Mouse (Mus musculus) left cerebral cortex, adult 8-10 months (tissue): ENCODE measurements at regions not wholly inside any gene's neighbourhood (a gene's known extent, or its start where the extent isn't known, plus 50 kb on each side); places are given as distances from the start of the nearest gene placed in this dataset.

Source experiments
- DNase-seq, 2 experiments: peaks; one replicate each; pipeline ENCODE4 v3.0.0; 2022; ENCODE audit warnings: low spot score in 2 of 2

DNA sequence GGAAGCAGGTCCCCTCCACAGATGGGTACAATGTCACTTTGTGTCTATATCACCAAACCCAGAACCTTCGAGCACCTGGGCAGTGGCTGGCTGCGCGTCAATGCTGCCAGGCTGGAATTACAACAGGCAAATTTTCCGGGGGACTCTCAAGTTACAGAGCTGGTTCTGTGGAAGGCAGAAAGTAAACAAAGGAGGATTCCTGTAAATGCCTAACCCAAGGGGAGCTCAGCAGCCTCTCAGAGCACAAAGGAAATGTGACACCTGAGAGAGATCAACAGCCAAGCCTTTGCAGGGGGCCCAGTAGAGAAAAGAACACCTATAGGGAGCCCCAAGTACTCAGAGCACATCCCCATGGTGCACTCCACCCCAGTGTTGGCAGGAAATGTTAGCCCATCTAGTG, 70.7 kb downstream of the Setd4 start:
- no peak for DNase-seq

DNA sequence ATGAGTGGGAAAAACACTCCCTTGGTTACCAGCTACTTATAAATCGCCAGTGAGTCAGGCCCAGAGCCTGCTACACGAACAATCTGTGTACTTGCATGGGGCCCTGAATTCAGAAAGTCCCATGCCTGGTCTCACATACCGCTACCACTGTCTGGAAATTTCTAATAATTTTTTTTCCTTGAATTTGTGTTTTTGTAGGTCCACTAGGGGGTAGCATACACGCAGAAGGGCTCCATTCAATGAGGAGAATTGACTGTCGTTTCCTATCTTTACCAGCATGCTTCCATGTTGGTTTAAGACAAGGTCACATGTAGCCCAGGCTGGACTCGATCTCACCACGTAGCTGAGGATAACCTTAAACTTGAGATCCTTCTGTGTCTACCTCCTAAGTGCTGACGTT, 71.9 kb downstream of the Setd4 start:
- DNase-seq = no peak

DNA sequence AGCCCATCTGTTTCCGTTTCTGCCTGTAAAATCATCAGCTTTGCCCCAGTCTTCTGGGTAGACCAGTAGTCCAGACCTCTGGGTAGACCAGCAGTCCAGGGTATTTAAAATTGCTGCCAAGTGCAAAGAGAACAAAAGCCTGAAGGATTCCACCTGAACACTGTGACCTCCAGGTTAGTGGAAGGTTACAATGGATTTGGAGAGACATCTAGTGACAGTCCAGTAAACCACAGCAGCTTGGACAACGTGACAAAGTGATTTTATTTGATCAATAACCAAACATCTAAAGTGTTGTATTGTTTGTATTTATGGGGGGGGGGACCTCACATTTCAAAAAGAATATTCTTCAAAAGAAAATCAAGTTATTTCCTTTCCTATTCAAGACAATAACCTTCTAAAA, 81.4 kb downstream of the Setd4 start:
- no peak for DNase-seq

DNA sequence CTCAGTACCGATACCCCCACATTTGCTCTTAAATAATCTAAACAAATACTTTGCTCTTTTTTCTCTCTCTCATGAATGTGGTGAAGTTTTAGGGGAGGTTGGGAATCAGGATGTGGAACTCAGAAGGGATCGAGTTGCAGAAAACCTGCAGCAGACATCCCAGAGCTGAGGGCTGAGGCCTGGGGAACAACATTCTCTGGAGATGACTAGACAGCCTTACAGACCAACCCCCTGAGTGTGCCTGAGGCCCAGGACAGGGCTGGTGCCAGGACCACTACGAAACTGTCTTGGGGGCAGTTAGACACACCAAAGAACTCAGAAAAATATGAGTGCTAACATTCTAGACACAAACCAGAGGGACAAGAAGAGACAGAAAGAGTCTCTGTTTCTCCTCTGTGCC, 83.4 kb downstream of the Setd4 start:
- DNase-seq = no peak

DNA sequence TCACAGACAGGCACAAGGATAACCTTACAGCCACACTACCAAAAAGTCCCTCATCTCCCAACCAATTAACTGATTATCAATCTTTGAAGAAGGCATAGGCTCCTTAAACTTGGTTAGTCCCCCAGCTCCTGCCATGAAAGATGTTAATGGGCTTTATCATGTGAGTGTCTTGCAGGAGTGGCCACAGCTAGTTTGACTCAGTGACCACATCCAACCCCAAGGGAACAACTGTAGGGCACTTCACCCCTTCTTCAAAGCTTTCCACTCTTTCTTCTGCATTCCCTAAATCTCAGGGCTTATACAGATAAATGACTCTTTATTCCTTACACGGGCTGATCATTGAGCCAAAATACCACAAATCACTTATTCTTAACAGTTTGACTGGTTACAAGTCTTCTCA, 85.2 kb downstream of the Setd4 start:
- DNase-seq = no peak

DNA sequence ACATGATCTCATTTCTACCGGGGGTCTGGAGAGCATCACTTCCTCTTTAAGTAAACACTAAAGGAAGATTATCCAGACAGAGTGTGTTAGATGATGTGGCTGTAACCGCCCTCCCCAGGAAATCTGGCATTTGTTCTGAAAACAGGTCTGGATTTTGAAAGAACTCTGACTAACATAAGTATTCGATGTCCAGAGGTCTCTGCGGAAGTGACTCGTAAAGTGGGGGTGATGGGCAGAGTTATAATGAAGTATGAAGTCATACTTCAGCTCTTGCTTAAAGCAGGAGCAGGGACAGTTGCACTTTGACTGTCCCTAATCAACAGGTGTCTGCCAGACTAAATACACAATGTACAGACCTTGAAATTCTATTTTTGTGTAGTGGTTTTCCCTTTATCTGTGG, 87.1 kb downstream of the Setd4 start:
- no peak for DNase-seq

DNA sequence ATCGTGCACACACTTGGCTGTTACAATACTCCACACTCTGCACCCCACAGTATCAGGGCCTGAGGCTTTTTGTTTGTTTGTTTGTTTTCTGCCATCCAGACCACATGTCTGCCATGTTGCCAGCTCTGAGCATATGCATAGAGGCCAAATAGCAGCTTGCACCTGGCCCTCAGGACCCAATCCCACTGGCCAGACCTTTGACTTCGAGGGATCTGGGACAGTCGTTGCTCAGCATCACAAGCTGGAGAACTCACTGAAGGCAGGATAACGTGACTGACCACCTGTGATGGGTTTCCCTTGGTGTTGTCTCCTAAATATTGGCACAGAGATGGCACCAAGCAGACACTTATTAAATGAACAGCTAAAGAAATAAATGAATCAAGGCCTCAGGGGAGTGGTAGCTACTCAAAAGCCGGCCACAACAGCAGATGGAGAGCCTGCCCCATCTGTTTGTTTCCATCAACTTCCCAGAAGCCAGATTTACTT, 88.4 kb downstream of the Setd4 start:
- DNase-seq = peak in 1 of 2 experiments; percentile 9

DNA sequence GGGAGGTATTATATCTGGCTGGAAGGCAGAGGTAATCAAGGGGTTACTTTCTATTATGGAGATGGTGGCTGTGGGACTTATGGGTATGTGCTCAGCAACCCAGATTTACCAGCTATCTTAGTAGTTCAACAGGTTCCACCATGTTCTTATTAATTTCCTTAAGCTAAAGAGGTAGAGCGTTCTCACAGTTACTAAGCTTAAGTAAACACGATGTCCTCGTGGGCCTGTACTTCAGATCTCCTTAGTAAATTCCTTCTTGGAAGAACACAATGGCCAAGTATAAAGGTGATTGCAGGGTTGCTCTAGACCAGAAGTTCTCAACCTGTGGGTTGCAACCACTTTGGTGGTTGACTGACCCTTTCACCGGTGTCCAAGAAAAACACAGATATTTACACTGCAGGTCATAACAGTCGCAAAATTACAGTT, 90.2 kb downstream of the Setd4 start:
- DNase-seq = no peak

DNA sequence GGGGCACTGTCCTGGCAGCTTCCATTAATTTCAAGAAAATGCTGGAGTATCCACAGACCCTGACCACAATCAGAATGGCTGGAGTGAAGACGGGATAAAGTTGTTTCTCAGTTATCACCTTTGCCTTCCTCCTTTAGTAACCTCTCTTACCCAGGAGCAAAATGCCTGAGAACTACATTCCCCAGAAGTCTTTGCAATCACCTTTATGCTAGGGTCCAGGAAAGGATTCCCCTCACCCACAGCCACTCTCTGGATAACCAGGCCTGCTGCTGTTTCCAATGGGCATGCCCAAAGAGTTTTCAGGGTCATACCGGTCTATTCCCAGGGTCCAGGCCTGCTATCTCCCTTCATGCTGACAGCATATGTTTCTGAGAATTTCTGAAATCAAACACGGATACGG, 91.9 kb downstream of the Setd4 start:
- no peak for DNase-seq

DNA sequence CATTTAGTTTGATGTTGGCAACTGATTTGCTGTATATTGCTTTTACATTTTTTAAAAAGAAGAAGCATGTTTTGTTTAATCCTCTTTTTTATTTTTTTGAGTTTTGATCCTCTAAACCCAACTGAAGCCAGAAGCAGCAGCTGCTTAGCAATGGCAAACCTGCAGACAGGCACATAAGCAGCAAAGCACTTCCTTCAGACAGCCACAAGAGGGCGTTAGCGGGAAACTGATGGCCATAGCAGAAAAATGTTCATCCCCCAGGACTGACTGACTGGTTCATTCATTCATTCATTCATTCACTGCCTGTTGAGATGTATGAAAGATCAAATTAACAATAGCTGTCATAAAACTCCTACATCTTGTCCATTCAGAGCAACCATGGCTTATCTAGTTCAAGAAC, 92.3 kb downstream of the Setd4 start:
- no peak for DNase-seq

DNA sequence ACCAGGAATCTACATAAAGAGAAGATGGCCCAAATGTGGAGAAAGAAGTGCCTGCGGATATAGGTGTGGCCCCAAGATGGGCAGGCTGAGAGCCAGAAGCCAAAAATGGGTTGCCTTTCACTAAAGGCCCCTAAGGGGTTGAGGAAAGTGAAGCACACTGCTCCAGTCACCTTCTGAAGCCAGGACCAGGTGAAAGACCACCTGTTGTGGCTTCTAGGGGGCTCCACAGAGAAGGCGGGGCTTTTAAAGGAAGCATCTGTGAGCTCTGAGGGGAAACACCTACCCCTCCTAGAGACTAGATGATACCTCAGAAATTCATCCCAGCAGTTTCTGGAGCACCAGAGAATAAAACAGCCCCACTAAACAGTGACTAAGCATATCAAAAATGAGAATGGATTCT, 105.1 kb downstream of the Setd4 start:
- no peak for DNase-seq

DNA sequence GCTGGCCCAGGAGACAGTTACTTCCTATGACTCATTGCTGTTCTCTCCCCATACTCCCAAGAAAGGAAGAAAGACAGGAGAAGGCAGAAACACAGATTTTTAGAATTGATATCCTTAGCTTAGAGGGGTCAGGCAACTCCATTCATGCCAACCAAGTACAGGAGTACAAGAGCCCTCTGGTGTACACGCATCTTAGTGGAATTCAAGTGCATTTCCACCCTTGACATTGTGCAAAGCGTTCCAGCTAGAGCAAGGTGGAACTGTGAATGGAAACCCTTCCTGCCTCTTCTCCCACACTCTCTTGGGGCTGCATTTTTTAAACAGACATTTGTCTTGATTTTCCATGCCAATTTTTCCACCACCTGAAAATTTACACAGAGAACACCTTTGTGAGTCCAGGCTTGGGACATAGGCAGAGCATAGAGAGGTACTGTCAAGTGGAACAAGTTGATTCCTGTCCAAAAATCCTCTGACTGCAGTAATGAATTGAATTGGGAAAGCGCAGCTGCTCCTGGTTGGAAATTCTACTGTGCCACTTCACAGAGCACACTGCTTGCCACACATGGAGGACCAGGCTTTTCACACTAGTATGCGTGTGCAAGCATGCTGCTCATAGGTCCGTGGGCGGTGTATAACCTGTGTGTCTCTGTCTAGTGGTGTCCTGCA, 110.4 kb downstream of the Setd4 start:
- no peak for DNase-seq

DNA sequence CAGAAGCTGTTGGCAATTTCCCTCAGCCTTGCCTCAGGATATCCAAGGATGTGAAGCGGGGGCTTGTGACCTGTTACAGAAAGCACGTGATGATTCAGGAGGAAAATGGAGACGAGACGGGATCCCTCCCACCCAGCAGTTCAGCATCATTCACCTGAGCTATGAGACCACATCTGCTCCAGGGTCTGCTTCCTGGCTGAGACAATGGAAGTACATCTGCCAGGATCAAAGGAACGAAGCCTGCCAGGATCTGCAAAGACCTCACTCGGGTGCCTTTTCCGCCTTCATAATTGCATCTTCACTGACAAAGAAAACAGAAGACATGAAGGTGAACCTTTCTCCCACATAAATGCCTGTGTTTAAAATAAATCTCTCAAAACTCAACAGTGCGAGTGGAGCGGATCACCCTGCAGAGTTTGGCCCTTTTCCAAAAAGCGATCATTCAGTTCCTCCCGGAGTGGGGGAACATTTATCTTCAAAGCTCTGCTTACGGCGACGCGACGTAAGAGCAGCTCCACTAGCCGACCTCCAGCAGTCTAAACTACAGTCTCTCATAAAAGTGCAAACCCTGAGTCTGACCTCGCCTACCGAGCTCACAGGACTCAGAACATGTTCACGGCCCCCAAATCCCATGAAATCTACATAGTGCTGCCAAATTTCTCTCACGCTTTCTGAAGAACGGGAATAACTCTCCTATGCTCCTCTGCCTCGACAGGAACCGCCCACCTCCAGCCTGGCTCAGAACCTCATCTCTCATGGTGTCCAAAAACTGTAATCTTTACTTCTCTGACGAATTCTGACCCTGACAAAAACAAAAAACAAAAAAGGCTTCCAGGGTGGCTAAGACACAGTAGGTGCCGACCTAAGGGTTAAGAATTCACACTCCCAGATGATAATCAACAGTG, 117.0 kb downstream of the Setd4 start:
- peak in 1 of 2 experiments; percentile 23 for DNase-seq

DNA sequence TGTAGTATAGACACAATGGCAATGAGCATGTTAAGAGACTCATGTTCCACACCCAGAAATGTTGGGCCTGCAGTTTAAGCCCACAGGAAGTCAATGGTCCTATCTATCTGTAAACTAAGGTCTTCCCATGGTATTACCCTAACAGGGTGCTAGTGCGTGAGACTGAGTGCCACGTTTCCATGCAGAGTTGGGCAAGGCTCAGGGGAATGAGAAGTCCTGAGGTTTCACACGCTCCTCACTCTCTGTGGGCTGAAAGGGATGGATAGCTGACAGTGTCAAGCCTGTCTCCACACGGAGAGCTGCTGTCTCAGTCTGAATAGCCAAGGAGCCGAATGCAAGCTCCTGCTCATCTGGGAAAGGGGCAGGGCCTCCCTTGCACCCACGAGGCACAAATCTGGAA, 133.9 kb downstream of the Setd4 start:
- DNase-seq = no peak

DNA sequence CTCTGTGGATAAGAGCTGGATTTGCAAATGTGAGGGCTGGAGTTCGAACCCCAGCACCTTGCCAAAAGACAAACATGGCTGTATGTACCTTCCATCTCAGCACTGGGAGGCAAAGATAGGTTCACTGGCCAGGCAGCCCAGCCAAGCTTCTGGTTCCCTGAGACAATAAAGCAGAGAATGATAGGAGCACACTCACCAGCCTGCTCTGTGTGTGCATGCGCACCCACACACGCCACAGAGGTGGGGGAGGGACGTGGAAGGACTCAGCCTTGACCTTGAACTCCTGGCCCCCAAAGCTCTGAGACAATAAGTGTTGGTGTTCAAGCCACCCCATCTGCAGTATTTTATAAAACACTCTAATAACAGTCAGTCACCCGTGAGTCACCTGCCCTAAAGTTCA, 138.1 kb downstream of the Setd4 start:
- DNase-seq = no peak

DNA sequence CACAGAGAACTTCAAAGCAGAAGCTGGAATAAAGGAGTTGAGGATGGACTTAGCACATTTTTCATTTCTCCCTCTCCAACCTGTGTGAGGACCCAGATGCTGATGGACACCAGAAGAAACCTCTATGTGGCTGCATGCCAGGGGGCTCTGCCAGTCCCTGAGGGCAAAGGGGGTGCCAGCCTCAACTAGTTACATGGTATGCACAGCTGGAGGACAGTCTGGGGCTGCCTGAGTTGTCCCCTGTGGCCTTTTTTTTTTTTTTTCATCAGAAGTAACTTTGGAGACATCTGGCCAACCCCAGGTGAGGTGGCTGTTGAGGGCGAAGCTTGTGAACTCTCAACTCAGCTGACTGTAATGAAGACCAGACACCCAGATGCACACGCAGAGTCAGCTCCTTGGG, 139.0 kb downstream of the Setd4 start:
- DNase-seq = no peak

DNA sequence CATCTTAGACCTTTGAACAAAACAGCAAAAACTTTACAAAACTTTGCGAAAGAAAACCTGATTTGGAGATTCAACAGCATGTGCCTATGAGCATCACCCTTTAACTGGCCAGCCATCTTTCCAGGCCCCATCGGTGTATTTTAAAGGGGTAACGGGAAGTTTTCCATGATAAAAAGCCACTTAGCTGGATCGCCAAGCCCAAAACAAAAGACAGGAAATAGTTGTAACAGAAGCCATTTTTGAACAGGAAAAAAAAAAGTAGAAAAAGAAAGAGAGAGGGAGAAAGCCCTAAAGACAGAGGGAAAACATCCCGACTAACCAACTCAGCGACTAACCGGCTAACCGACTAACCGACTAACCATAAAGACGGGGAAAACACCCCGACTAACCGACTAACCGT, 140.5 kb downstream of the Setd4 start:
- DNase-seq = no peak

DNA sequence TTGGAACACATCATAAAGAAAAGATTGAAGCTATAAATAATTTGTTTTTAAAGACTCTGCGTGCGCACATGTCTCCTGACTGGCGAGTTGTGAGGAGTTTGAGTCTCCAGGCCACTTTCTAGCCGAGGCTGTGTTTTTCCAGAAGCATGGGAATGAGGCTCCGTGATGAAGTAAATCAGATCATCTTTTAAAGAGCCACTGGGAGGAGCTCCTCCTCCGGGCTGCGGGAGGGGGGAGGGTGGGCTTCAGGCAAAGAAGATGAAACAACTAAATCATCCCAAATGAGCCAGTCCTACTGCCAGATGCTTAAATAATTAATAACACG, 141.6 kb downstream of the Setd4 start:
- DNase-seq = no peak

DNA sequence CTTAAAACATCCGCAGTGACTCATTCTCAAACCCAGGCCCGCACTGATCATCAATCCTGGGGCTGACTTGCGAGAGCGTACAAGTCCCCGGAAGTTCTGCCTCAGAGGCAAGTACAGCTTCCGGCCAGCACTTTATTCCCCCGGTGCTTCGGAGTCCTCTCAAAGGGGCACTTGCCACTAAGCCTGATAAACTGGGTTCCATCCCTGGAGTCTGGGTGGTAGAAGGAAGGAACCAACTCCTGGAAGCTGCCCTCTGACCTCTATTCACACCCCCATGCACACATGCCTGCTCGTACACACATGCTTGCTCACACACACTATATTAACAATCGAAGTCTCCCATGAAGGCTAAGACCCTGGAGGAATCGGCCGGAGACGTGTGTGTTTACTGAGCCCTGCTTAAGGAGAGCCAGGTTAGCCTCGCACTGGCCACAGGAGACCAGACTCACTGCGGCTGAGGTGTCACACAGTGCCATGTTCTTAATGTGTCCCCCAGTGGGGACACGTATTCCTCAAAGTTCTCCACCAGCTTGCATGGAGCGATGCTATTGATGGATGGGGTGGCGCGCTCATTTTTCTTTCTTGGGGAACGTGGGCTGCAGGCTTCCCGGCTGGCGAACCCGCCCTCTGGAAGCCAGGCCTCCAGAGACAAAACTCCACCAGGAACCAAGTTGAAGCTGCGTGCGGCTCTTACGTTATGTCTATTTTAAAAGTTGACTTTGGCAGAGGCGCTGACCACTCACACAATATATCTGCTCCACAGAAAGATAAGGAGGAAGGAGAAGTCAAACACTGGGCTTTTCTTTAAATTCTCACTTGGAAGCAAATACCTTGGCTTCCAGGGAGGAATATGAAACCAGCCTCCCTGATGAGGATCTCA, 142.2 kb downstream of the Setd4 start:
- no peak for DNase-seq

DNA sequence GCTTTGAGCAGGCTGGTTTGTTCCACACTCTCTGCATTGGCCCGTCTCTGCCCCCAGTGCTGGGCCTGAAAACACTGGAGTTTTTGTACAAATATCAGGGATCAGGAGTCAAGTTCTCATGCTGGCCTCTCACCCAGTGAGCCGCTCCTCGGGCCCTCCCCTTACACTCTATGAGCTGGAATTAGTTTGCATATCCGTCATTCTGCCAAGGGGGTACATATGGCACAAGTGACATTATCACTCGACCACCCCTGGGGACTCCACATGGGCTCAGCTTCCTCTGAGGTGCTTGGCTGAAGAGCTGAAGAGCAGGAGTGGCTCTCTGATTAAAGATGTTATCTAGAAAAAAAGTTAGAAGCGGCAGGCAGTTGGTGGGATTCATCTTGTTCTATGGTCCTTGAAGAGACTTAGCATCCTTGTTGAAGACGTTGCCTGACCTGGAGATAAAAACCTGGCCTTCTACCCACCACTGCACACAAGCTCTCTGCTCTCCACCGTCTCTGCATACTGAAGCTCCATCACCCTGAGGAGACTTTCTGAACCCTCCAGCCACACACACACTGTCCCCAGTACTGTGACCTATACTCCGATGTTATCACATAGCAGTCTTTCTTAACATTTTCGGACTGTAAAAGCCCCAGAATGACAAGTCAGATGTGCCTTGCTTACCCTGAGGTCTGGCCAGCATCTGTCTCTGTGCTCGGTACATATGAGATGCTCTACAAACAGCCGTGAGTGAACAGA, 144.2 kb downstream of the Setd4 start:
- DNase-seq = no peak
